Mouse (Mus musculus) erythroblast, embryonic 14.5 days (primary cell): ENCODE measurements around the gene Ssr3. TPM values are rescaled to one million over a fixed set of nuclear protein-coding genes. Genes with fewer than 3 reads are reported as not detected.

Experiments used
- H3K27me3 ChIP-seq: 2 replicates; pipeline ENCODE4 v1.6.1; 2012; ENCODE audit warnings: inconsistent platforms; ENCODE audit not compliant: control insufficient read depth
- H3K36me3 ChIP-seq: 2 replicates; pipeline ENCODE4 v1.6.1; 2012; ENCODE audit warnings: mild to moderate bottlenecking, inconsistent platforms; ENCODE audit not compliant: control insufficient read depth
- H3K4me1 ChIP-seq: 2 replicates; pipeline ENCODE4 v1.6.1; 2012; ENCODE audit warnings: inconsistent platforms; ENCODE audit not compliant: control insufficient read depth
- H3K4me3 ChIP-seq: replicated peaks from 2 replicates; pipeline ENCODE3; 2012; ENCODE audit warnings: moderate library complexity, mild to moderate bottlenecking, inconsistent platforms
- H3K9me3 ChIP-seq: 2 replicates; pipeline ENCODE4 v1.6.1; 2012; ENCODE audit warnings: low read length, inconsistent platforms, mixed read lengths; ENCODE audit not compliant: control insufficient read depth
- GATA1 ChIP-seq: IDR thresholded peaks from 2 replicates; pipeline ENCODE4 v1.6.1; 2012; ENCODE audit warnings: low read length, inconsistent platforms, mixed read lengths
- TAL1 ChIP-seq: IDR thresholded peaks from 3 replicates; pipeline ENCODE4 v1.6.1; 2012; ENCODE audit warnings: low read length, inconsistent platforms, mixed read lengths
- polyA plus RNA-seq: library from polyadenylated mRNA; stranded (reverse); fragments of >175 nt; gene quantifications from 2 replicates; pipeline ENCODE4 v1.2.3, GENCODE M21; 2012

Ssr3 gene
- polyA plus RNA-seq, 1 experiment = 0.71 TPM

- Histone ChIP-seq H3K36me3 (peaks cover 72% of the 10 kb centered on the region), H3K9me3 (no peaks in the 10 kb centered on the region)
Measured at GRCm38 (mm10) chr3:65379884-65380539, 12.4 kb downstream of the Ssr3 start.

DNA sequence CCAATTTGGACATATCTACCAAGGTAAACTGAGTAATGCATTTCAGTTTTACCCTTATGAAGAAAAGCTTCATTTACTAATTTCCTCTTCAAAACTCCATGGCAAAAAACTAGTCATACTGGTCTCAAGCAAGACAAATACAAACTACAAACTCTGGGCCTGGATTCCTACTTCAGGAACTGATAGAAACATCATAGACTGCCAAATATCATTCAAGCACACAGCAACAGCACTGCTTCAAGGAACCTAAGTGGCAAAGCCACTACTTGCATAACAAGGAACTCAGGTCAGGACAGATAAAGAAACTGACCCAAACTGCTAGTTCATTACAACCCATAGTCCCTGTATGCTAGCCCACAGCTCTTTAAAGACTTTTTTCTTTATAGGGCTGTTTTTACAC is 13.7 kb downstream of the Ssr3 start:
- no peaks in the 10 kb centered on the region for H3K4me1 ChIP-seq
- H3K27me3 ChIP-seq = no peaks in the 10 kb centered on the region
- no peak overlapping the region for H3K4me3 ChIP-seq
- H3K36me3 ChIP-seq = peaks cover 64% of the 10 kb centered on the region
- no peaks in the 10 kb centered on the region for H3K9me3 ChIP-seq
- TF ChIP-seq GATA1 = no peak
- TF ChIP-seq TAL1 = no peak

More at GRCm38 (mm10) chr3:65379884-65380539, 12.4 kb downstream of the Ssr3 start:
- TF ChIP-seq GATA1 (no peak), TAL1 (no peak)
- H3K4me1 ChIP-seq = no peaks in the 10 kb centered on the region
- no peak overlapping the region for H3K4me3 ChIP-seq
- no peaks in the 10 kb centered on the region for H3K27me3 ChIP-seq

GRCm38 (mm10) chr3:65374729-65375128 is 17.7 kb downstream of the Ssr3 start:
- Histone ChIP-seq H3K9me3 (no peaks in the 10 kb centered on the region), H3K4me3 (no peak overlapping the region), H3K4me1 (no peaks in the 10 kb centered on the region), H3K36me3 (peaks cover 53% of the 10 kb centered on the region), H3K27me3 (no peaks in the 10 kb centered on the region)
- TF ChIP-seq GATA1 (no peak), TAL1 (no peak)

DNA sequence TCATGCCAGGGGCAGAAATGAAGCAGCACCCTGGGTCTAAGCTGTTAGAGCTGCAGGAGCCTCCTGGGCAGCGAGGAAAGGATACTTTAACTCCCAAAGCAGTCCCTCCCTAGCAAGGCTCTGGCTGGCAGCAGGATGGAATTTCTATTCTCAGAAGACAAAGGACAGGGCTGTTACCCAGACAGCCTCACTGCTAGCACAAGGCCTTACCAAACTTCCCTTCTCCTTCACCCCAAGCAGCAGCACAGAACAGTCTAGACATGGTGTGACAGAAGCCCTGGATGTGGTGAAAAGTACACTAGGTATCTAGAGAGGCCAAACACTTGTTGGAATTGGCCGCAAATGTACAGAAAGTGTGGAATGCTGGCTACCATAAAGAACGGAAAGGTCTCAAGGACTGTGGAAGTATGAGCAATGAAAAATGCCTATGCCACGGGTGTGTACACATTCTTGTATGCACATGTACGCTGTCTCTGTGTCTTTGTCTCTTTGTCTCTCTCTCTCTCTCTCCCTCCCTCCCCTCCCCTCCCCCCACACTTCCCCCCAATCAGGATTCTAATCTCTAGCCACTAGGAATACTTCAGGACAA is 18.7 kb downstream of the Ssr3 start:
- H3K4me3 ChIP-seq = no peak overlapping the region
- no peaks in the 10 kb centered on the region for H3K9me3 ChIP-seq
- no peaks in the 10 kb centered on the region for H3K27me3 ChIP-seq
- H3K36me3 ChIP-seq = peaks cover 45% of the 10 kb centered on the region
- TF ChIP-seq GATA1 = no peak
- TF ChIP-seq TAL1 = no peak
- H3K4me1 ChIP-seq = no peaks in the 10 kb centered on the region

DNA sequence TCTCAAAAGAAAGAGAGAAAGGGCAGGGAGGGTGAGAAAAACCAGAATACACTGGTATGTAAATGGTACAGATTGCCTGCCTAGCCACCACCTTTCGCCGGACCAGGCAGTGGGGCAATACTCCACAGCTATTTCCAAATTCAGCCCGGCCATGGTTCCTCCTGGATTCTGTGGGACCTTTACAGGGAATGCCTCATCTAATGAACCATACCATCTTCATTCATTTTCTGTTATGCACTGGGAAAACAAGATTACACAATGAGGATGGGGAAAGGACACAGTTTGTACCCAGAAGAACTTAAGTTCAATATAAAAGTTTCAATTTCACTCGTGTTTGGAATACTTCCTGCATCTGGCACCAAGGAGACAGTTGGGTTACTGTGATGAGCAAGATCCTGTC is 19.9 kb downstream of the Ssr3 start:
- TF ChIP-seq TAL1 = no peak
- no peak for TF ChIP-seq GATA1
- peaks cover 46% of the 10 kb centered on the region for H3K36me3 ChIP-seq
- H3K4me3 ChIP-seq = no peak overlapping the region
- H3K27me3 ChIP-seq = no peaks in the 10 kb centered on the region
- no peaks in the 10 kb centered on the region for H3K4me1 ChIP-seq
- no peaks in the 10 kb centered on the region for H3K9me3 ChIP-seq

DNA sequence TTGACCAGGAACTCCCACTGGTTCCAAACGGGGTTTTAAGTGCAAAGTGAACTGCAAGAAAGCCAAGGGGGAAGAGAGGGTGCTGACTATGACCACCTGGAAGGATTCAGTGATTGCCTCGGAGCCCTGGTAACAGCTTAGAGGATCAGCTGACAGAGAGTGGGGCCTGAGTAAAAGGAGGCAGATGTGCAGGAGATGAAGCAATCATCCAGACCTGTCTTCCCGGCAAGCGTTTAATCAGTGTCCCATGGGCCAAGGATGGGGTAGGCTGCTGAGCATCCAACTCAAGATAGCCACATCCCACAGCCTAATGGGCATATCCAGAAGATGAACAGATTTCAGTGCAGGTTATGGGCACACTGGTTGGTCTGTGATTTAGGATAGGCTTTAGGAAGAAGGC is 24.5 kb downstream of the Ssr3 start:
- TF ChIP-seq GATA1 = no peak
- TF ChIP-seq TAL1 = no peak
- Histone ChIP-seq H3K36me3 (peaks cover 26% of the 10 kb centered on the region), H3K9me3 (no peaks in the 10 kb centered on the region), H3K27me3 (no peaks in the 10 kb centered on the region), H3K4me1 (no peaks in the 10 kb centered on the region), H3K4me3 (no peak overlapping the region)

- Histone ChIP-seq H3K4me1 (no peaks in the 10 kb centered on the region), H3K36me3 (peaks cover 11% of the 10 kb centered on the region), H3K4me3 (no peak overlapping the region), H3K27me3 (no peaks in the 10 kb centered on the region), H3K9me3 (no peaks in the 10 kb centered on the region)
- no peak for TF ChIP-seq GATA1
- TF ChIP-seq TAL1 = no peak
Measured at GRCm38 (mm10) chr3:65365921-65366710, 26.3 kb downstream of the Ssr3 start.

DNA sequence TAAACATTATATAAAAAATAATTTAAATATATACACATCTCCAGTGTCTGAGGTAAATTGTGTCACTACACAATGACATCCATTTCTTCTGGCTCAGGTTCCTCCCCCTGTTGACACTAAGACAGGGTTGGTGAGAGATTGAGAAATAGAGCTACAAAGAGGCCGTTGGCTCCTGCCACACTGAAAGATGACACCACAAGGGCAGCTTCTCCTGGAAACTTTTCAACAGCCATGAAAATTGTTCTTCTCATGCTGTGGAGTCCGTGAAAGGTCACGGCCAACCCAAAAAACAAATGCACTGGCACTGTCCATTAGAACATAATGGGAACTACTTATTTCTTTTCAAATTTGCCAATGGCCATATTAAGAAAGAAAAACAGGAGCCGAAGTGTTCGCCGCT is 27.2 kb downstream of the Ssr3 start:
- Histone ChIP-seq H3K9me3 (no peaks in the 10 kb centered on the region), H3K4me1 (no peaks in the 10 kb centered on the region), H3K36me3 (peaks cover 6% of the 10 kb centered on the region), H3K4me3 (no peak overlapping the region), H3K27me3 (no peaks in the 10 kb centered on the region)
- TF ChIP-seq GATA1 = no peak
- no peak for TF ChIP-seq TAL1

- Histone ChIP-seq H3K4me1 (no peaks in the 10 kb centered on the region), H3K4me3 (no peak overlapping the region), H3K9me3 (no peaks in the 10 kb centered on the region), H3K27me3 (no peaks in the 10 kb centered on the region), H3K36me3 (peaks cover 6% of the 10 kb centered on the region)
- TF ChIP-seq GATA1 (no peak), TAL1 (no peak)
Measured at GRCm38 (mm10) chr3:65363438-65363837, 29.0 kb downstream of the Ssr3 start.
